Mouse (Mus musculus) lung, postnatal 0 days (tissue): ENCODE data around the gene Hmgb1. TPM values are rescaled to one million over a fixed set of nuclear protein-coding genes. Genes with fewer than 3 reads are reported as not detected.

Experiments used
- ATAC-seq: fragments of 200-750 bp; cut with Nextera tagmentation; 2 replicates; pipeline ENCODE4 v1.8.0; 2017; ENCODE audit warnings: moderate library complexity
- DNase-seq: peaks from one replicate; pipeline ENCODE4 v3.0.0-alpha.2; 2016; ENCODE audit warnings: low spot score
- H3K27ac ChIP-seq: fragments of 300-500 bp; sonication (generic); 2 replicates; pipeline ENCODE4 v1.5.1; 2014; ENCODE audit warnings: antibody characterized with exemption, mild to moderate bottlenecking, low read length, mixed read lengths
- H3K27me3 ChIP-seq: fragments of 300-500 bp; sonication (generic); replicated peaks from 2 replicates; pipeline ENCODE4 v1.6.1; 2014; ENCODE audit warnings: low read length, mixed read lengths; ENCODE audit not compliant: insufficient read depth
- H3K36me3 ChIP-seq: fragments of 300-500 bp; sonication (generic); 2 replicates; pipeline ENCODE4 v1.6.1; 2014; ENCODE audit warnings: low read length, mixed read lengths; ENCODE audit not compliant: insufficient read depth
- H3K4me1 ChIP-seq: fragments of 300-500 bp; sonication (generic); 2 replicates; pipeline ENCODE4 v1.6.1; 2014; ENCODE audit warnings: antibody characterized with exemption, low read depth, low read length, mixed read lengths; ENCODE audit not compliant: insufficient read depth
- H3K4me2 ChIP-seq: fragments of 300-500 bp; sonication (generic); replicated peaks from 2 replicates; pipeline ENCODE4 v1.6.1; 2014; ENCODE audit warnings: low read depth, mild to moderate bottlenecking, low read length, moderate library complexity, mixed read lengths
- H3K4me3 ChIP-seq: fragments of 300-500 bp; sonication (generic); 2 replicates; pipeline ENCODE4 v1.5.1; 2014; ENCODE audit warnings: low read depth, low read length
- H3K9ac ChIP-seq: fragments of 300-500 bp; sonication (generic); replicated peaks from 2 replicates; pipeline ENCODE4 v1.6.1; 2014; ENCODE audit warnings: low read depth, mild to moderate bottlenecking
- H3K9me3 ChIP-seq: fragments of 300-500 bp; sonication (generic); 2 replicates; pipeline ENCODE4 v1.6.1; 2016; ENCODE audit warnings: low read length, mixed read lengths
- CTCF ChIP-seq: IDR thresholded peaks from 2 replicates; pipeline ENCODE4 v1.5.1; 2016; ENCODE audit warnings: antibody characterized with exemption, mild to moderate bottlenecking
- EP300 ChIP-seq: IDR thresholded peaks from 2 replicates; pipeline ENCODE4 v1.6.1; 2016; ENCODE audit warnings: antibody characterized with exemption, mild to moderate bottlenecking, control low read depth
- WGBS: fragments of 180-500 bp; shearing (Covaris S2); extraction: QIAGEN DNeasy Blood & Tissue Kit; methylation state at CpG from one replicate; pipeline ENCODE4 v1.1.7; 2014; 5-methylcytosine and 5-hydroxymethylcytosine counted together
- polyA plus RNA-seq: library from polyadenylated mRNA; unstranded; fragments of >200 nt; fragmentation: Nextera tagmentation; extraction: Ambion mirVana; gene quantifications from 2 replicates; pipeline ENCODE4 v1.2.1, GENCODE M21; 2015

Hmgb1 gene
- polyA plus RNA-seq, 1 experiment from 2014 or later = 616 TPM

DNA sequence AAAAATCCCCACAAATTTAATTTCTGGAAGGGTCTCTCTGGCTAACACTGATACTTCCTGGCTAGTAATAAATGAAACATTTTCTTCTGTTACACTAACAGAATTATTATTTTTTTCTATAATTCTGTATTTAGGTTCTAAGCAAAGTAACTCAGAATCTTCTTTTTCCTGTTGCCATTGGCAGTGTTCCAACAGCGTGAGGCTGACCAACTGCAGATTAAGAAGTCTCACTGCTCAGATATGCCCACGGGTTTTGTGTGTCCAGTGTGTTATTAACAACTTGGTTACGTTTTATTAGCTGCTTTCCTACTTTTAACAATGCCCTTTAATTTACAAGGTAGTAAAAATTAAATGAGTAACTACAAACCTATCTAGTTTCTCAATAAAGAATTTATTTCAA is 46.8 kb downstream of the Hmgb1 start:
- ATAC-seq = no peak
- WGBS = 29% methylated on average over 3 of the region's 3 CpGs
- Histone ChIP-seq H3K4me1 (no peaks in the 10 kb centered on the region), H3K9ac (no peak overlapping the region), H3K4me2 (no peak overlapping the region), H3K9me3 (no peaks in the 10 kb centered on the region), H3K27me3 (no peaks in the 10 kb centered on the region), H3K4me3 (no peak overlapping the region), H3K36me3 (no peaks in the 10 kb centered on the region), H3K27ac (no peak overlapping the region)
- TF ChIP-seq CTCF (no peak), EP300 (no peak)
- no peak for DNase-seq

- DNase-seq (no peak), ATAC-seq (no peak)
- no peak overlapping the region for H3K27ac ChIP-seq
- H3K9me3 ChIP-seq = no peaks in the 10 kb centered on the region
- H3K4me3 ChIP-seq = no peak overlapping the region
- no peaks in the 10 kb centered on the region for H3K36me3 ChIP-seq
- H3K4me2 ChIP-seq = no peak overlapping the region
- no peaks in the 10 kb centered on the region for H3K27me3 ChIP-seq
- TF ChIP-seq EP300 = no peak
- TF ChIP-seq CTCF = no peak
- no peak overlapping the region for H3K9ac ChIP-seq
- no peaks in the 10 kb centered on the region for H3K4me1 ChIP-seq
- 65% methylated on average over 4 of the region's 4 CpGs for WGBS
These were observed 47.3 kb downstream of the Hmgb1 start for GRCm38 (mm10) chr5:149136933-149137365.

DNA sequence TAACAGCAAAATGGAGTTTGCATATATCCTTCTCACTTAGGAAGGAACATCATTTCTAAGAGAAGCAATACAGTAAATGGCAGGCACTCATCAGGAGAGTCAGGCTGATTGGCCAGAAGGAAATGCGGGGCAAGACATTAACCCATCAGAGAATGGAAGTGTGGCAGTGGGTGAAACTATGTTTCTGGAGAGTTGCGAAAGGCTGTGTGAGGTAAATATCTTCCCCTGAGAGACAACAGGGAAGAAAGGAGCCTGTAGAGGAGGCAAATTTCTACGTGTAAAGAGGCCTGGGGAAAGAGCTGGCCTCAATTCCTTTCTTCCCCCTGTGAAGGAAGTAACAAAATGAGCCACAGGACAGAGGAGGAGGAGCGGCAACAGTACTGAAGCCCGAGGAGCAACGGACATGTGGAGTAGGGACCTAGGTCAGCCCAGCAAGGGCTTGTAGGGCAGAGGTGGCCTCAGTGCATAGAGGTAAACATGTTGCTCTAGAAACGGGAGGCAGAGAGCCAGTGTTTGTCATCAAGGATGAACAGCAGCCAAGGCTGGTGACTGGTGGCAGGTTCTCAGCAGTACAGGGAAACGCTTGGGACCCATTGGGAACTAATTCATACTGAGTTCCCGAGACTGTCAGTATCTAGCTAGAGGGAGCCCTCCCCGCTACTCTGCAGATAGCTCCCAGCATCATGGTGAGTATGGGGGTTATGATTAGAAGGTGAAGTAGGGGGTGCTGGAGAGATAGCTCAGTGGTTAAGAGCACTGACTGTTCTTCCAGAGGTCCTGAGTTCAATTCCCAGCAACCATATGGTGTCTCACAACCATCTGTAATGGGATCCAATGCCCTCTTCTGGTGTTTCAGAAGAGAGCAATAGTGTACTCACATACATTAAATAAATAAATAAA is 48.6 kb downstream of the Hmgb1 start:
- Histone ChIP-seq H3K4me2 (no peak overlapping the region), H3K36me3 (no peaks in the 10 kb centered on the region), H3K4me1 (no peaks in the 10 kb centered on the region), H3K9ac (no peak overlapping the region), H3K4me3 (no peak overlapping the region), H3K9me3 (no peaks in the 10 kb centered on the region), H3K27me3 (no peaks in the 10 kb centered on the region), H3K27ac (no peak overlapping the region)
- ATAC-seq = no peak
- 78% methylated on average over 10 of the region's 10 CpGs for WGBS
- DNase-seq = no peak
- TF ChIP-seq CTCF (no peak), EP300 (no peak)

- Histone ChIP-seq H3K4me3 (no peak overlapping the region), H3K4me1 (no peaks in the 10 kb centered on the region), H3K4me2 (no peak overlapping the region), H3K27me3 (no peaks in the 10 kb centered on the region), H3K9me3 (no peaks in the 10 kb centered on the region), H3K9ac (no peak overlapping the region), H3K36me3 (no peaks in the 10 kb centered on the region), H3K27ac (no peak overlapping the region)
- TF ChIP-seq CTCF = no peak
- peak; percentile 6 for DNase-seq
- 57% methylated on average over 10 of the region's 10 CpGs for WGBS
- no peak for ATAC-seq
These were observed 49.4 kb downstream of the Hmgb1 start for GRCm38 (mm10) chr5:149134751-149135454.

- WGBS = 61% methylated on average over 15 of the region's 15 CpGs
- peak; percentile 61 for ATAC-seq
- no peak overlapping the region for H3K27ac ChIP-seq
These were observed 55.8 kb downstream of the Hmgb1 start for GRCm38 (mm10) chr5:149128473-149128872.

GRCm38 (mm10) chr5:149123795-149124194 is 60.5 kb downstream of the Hmgb1 start:
- Histone ChIP-seq H3K9me3 (no peaks in the 10 kb centered on the region), H3K9ac (no peak overlapping the region), H3K36me3 (no peaks in the 10 kb centered on the region), H3K4me2 (no peak overlapping the region), H3K4me1 (no peaks in the 10 kb centered on the region), H3K4me3 (no peak overlapping the region), H3K27me3 (no peaks in the 10 kb centered on the region), H3K27ac (no peak overlapping the region)
- ATAC-seq (no peak), DNase-seq (no peak)
- TF ChIP-seq EP300 (no peak), CTCF (no peak)
- 91% methylated on average over 6 of the region's 6 CpGs for WGBS

More at GRCm38 (mm10) chr5:149128473-149128872, 55.8 kb downstream of the Hmgb1 start:
- H3K4me2 ChIP-seq = no peak overlapping the region
- TF ChIP-seq CTCF (no peak), EP300 (no peak)
- no peak overlapping the region for H3K9ac ChIP-seq
- no peaks in the 10 kb centered on the region for H3K4me1 ChIP-seq
- peak; percentile 64 for DNase-seq
- no peaks in the 10 kb centered on the region for H3K36me3 ChIP-seq
- no peaks in the 10 kb centered on the region for H3K27me3 ChIP-seq
- no peak overlapping the region for H3K4me3 ChIP-seq
- no peaks in the 10 kb centered on the region for H3K9me3 ChIP-seq
